Mouse (Mus musculus) ES-Bruce4 (cell line): ENCODE data around the gene Tle2.

Experiments used
- CTCF ChIP-seq: IDR thresholded peaks from one replicate; pipeline ENCODE4 v1.8.1; 2011; ENCODE audit warnings: low read depth, low read length
- EP300 ChIP-seq: IDR thresholded peaks from 2 replicates; pipeline ENCODE4 v1.6.1; 2011; ENCODE audit warnings: low read depth, low read length; ENCODE audit not compliant: insufficient read depth
- POLR2A ChIP-seq: IDR thresholded peaks from one replicate; pipeline ENCODE4 v1.8.1; 2011; ENCODE audit warnings: low read length; ENCODE audit not compliant: insufficient read depth

GRCm38 (mm10) chr10:81550257-81550656 lies 24.1 kb upstream of the Tle2 start:
- TF ChIP-seq CTCF (peak; percentile 99), EP300 (no peak), POLR2A (no peak)
